Mouse (Mus musculus): ENCODE results near the gene Prg3.

Gene Prg3

GRCm38 (mm10) chr2:85038336-85038735, 50.3 kb downstream of the Prg3 start:
- DNase-seq (ENCODE audit: low spot score), result no peak

Measured in urinary bladder, postnatal 25 days (tissue).